Mouse (Mus musculus) liver, embryonic 16.5 days (tissue): Measurements from ENCODE around the gene Sorcs2. TPM values are rescaled to one million over a fixed set of nuclear protein-coding genes. Genes with fewer than 3 reads are reported as not detected.

Experiments
- ATAC-seq: fragments of 200-750 bp; cut with Nextera tagmentation; 2 replicates; pipeline ENCODE4 v1.8.0; 2017; ENCODE audit warnings: low read depth, mild to moderate bottlenecking, moderate number of reproducible peaks, moderate library complexity
- H3K27ac ChIP-seq: fragments of 300-500 bp; sonication (generic); 2 replicates; pipeline ENCODE4 v1.5.1; 2014; ENCODE audit warnings: mild to moderate bottlenecking, low read length
- H3K27me3 ChIP-seq: fragments of 300-500 bp; sonication (generic); 2 replicates; pipeline ENCODE4 v1.6.1; 2014; ENCODE audit warnings: low read depth, low read length, mixed read lengths; ENCODE audit not compliant: control insufficient read depth, insufficient read depth
- H3K36me3 ChIP-seq: fragments of 300-500 bp; sonication (generic); 2 replicates; pipeline ENCODE4 v1.6.1; 2014; ENCODE audit warnings: mild to moderate bottlenecking; ENCODE audit not compliant: control insufficient read depth, insufficient read depth
- H3K4me1 ChIP-seq: fragments of 300-500 bp; sonication (generic); 2 replicates; pipeline ENCODE4 v1.6.1; 2014; ENCODE audit warnings: low read depth, low read length, mixed read lengths; ENCODE audit not compliant: control insufficient read depth
- H3K4me2 ChIP-seq: fragments of 300-500 bp; sonication (generic); 2 replicates; pipeline ENCODE4 v1.6.1; 2014; ENCODE audit warnings: low read depth, low read length, mixed read lengths
- H3K4me3 ChIP-seq: fragments of 300-500 bp; sonication (generic); 2 replicates; pipeline ENCODE4 v1.5.1; 2014; ENCODE audit warnings: low read depth, mild to moderate bottlenecking, low read length
- H3K9ac ChIP-seq: fragments of 300-500 bp; sonication (generic); 2 replicates; pipeline ENCODE4 v1.6.1; 2014; ENCODE audit warnings: low read depth, low read length
- H3K9me3 ChIP-seq: fragments of 300-500 bp; sonication (generic); replicated peaks from 2 replicates; pipeline ENCODE4 v1.6.1; 2016; ENCODE audit warnings: low read length; ENCODE audit not compliant: control insufficient read depth
- WGBS: fragments of 180-500 bp; shearing (Covaris S2); extraction: QIAGEN DNeasy Blood & Tissue Kit; methylation state at CpG from one replicate; pipeline ENCODE4 v1.1.7; 2014; ENCODE audit not compliant: insufficient replicate concordance; 5-methylcytosine and 5-hydroxymethylcytosine counted together
- polyA plus RNA-seq: library from polyadenylated mRNA; unstranded; fragments of >200 nt; fragmentation: Nextera tagmentation; extraction: Ambion mirVana; gene quantifications from 2 replicates; pipeline ENCODE4 v1.2.1, GENCODE M21; 2015

Gene Sorcs2
- polyA plus RNA-seq, result 0.76 and 0.99 TPM in 2 replicates

DNA sequence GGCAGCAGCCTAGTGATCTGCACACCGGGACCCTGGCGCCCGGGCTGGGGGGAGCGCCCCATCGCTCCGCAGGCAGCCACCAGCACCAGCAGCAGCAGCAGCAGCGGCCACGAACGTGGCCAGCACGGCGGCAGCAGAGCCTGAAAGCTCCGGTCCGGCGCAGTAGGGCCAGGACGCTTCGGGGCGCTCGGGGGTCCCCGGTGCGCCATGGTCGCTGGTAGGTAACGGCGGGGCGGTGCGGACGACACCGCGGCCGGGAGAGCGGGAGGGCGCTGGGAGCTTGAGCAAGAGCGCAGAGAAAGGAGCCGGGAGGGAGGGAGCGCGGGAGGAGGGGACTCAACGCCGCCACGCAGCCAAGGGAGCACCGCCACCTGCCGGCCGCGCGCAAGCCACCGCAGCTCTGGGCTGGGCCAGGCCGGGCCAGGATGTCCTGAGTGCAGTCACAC lies at the start of gene Sorcs2:
TSS of gene Sorcs2 (minus strand) at position 303 of the 446 bp plus-strand sequence.
- no peak within 1 kb of the TSS for H3K27ac ChIP-seq
- peak within 1 kb of the TSS; percentile 36; the same call in 1 of the 2 replicates for H3K9ac ChIP-seq
- H3K4me2 ChIP-seq, result peak within 1 kb of the TSS; percentile 71
- under 1% methylated on average over 42 of the region's 45 CpGs for WGBS
- H3K4me3 ChIP-seq, result peak within 1 kb of the TSS; percentile 57
- H3K9me3 ChIP-seq, result no peaks in the 10 kb centered on the region
- no peaks in the 10 kb centered on the region for H3K4me1 ChIP-seq
- no peaks in the 10 kb centered on the region for H3K36me3 ChIP-seq
- peaks cover 17% of the 10 kb centered on the region for H3K27me3 ChIP-seq
- peak; percentile 53 for ATAC-seq

- WGBS, result 28% methylated on average over 9 of the region's 9 CpGs
- H3K27me3 ChIP-seq, result no peaks in the 10 kb centered on the region; the same call in 1 of the 2 replicates
- H3K4me2 ChIP-seq, result no peak overlapping the region
- H3K27ac ChIP-seq, result no peak overlapping the region
- no peak overlapping the region for H3K4me3 ChIP-seq
- no peak for ATAC-seq
- no peaks in the 10 kb centered on the region for H3K36me3 ChIP-seq
- H3K4me1 ChIP-seq, result no peaks in the 10 kb centered on the region; the same call in 1 of the 2 replicates
- no peak overlapping the region for H3K9ac ChIP-seq
- H3K9me3 ChIP-seq, result no peaks in the 10 kb centered on the region
Observed at GRCm38 (mm10) chr5:36446166-36446890, 48.4 kb upstream of the Sorcs2 start.

- Histone ChIP-seq H3K27ac (no peak overlapping the region), H3K4me3 (no peak overlapping the region), H3K9me3 (no peaks in the 10 kb centered on the region), H3K36me3 (no peaks in the 10 kb centered on the region), H3K4me2 (no peak overlapping the region), H3K9ac (no peak overlapping the region), H3K4me1 (no peaks in the 10 kb centered on the region), H3K27me3 (no peaks in the 10 kb centered on the region; the same call in 1 of the 2 replicates)
- WGBS, result 23% methylated on average over 8 of the region's 8 CpGs
- ATAC-seq, result no peak
Observed at GRCm38 (mm10) chr5:36445028-36445427, 47.1 kb upstream of the Sorcs2 start.

GRCm38 (mm10) chr5:36444611-36445010 lies 46.7 kb upstream of the Sorcs2 start:
- Histone ChIP-seq H3K27ac (no peak overlapping the region), H3K36me3 (no peaks in the 10 kb centered on the region), H3K4me3 (no peak overlapping the region), H3K4me1 (no peaks in the 10 kb centered on the region), H3K9me3 (no peaks in the 10 kb centered on the region), H3K4me2 (no peak overlapping the region), H3K27me3 (no peaks in the 10 kb centered on the region; the same call in 1 of the 2 replicates), H3K9ac (no peak overlapping the region)
- 43% methylated on average over 4 of the region's 4 CpGs for WGBS
- ATAC-seq, result no peak

DNA sequence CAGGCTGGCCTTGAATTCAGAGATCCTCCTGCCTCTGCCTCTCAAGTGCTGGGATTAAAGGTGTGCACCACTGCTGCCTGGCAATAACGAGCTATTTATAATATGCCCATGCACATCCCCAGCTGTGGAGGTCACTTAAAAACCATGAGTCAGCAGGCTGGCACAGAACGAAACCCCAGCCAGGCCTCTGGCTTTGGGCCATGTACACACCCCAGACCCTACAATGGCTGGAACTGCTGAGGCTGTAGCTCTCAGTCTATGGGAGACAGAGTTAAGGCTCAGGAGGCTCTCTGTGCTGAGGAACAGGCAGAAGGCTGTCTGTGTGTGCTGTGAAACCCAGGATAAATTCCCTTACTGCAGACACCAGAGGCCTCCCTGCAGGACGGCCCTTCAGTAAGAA lies 42.8 kb upstream of the Sorcs2 start:
- no peak for ATAC-seq
- Histone ChIP-seq H3K27ac (no peak overlapping the region), H3K27me3 (no peaks in the 10 kb centered on the region; the same call in 1 of the 2 replicates), H3K9ac (no peak overlapping the region), H3K4me2 (no peak overlapping the region), H3K4me3 (no peak overlapping the region), H3K4me1 (no peaks in the 10 kb centered on the region), H3K9me3 (no peaks in the 10 kb centered on the region), H3K36me3 (no peaks in the 10 kb centered on the region)
- 44% methylated on average over 3 of the region's 3 CpGs for WGBS

DNA sequence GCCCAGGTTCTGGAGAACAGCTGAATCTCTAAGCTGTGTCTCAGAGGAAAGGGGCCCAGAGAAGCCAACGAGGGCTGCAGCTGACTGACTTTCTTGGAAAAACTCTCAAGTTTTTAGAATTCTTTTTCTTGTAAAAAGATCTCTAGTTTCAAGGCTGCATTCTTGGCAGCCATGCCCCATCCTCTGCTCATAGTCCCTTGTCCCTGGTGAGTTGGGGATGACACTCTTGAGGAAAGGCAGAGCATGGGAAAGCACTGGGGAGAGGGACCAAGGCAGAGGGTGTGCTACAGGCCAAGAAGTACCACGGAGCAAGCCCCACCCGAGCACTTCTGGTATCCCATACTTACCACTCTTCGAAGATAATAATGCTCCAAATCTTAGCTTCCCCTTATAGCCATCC lies 38.9 kb upstream of the Sorcs2 start:
- H3K4me1 ChIP-seq, result no peaks in the 10 kb centered on the region
- no peak for ATAC-seq
- H3K4me3 ChIP-seq, result no peak overlapping the region
- no peak overlapping the region for H3K4me2 ChIP-seq
- no peak overlapping the region for H3K9ac ChIP-seq
- 43% methylated on average over 4 of the region's 4 CpGs for WGBS
- H3K27ac ChIP-seq, result no peak overlapping the region
- no peaks in the 10 kb centered on the region for H3K36me3 ChIP-seq
- no peaks in the 10 kb centered on the region for H3K27me3 ChIP-seq
- no peaks in the 10 kb centered on the region for H3K9me3 ChIP-seq

- WGBS, result 58% methylated on average over 9 of the region's 9 CpGs
- no peak overlapping the region for H3K27ac ChIP-seq
Observed at GRCm38 (mm10) chr5:36434398-36434967, 36.5 kb upstream of the Sorcs2 start.

DNA sequence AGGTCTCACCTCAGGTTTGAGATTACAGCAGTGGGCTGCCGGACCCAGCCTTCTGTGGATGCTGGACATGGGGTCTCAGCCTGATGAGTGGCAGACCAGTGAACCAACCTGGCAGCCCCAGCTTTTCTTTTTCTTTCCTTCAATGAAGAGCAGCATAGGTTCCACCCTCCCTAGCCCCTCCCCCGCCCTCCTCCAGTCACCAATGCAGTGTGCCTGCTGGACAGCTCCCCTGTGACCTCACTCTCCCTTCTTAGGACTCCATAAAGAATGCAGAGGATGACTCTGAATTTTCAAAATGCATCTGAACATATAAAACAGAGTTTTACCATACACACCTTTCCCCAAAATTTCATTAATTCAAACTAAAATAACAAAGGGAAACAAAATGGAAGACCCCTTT lies 33.8 kb upstream of the Sorcs2 start:
- Histone ChIP-seq H3K4me2 (no peak overlapping the region), H3K27ac (no peak overlapping the region), H3K4me3 (no peak overlapping the region), H3K9me3 (no peaks in the 10 kb centered on the region), H3K9ac (no peak overlapping the region), H3K4me1 (no peaks in the 10 kb centered on the region), H3K27me3 (no peaks in the 10 kb centered on the region), H3K36me3 (no peaks in the 10 kb centered on the region)
- no peak for ATAC-seq
- WGBS, result 43% methylated on average over 2 of the region's 2 CpGs

More at GRCm38 (mm10) chr5:36434398-36434967, 36.5 kb upstream of the Sorcs2 start:
- Histone ChIP-seq H3K9ac (no peak overlapping the region), H3K9me3 (no peaks in the 10 kb centered on the region), H3K4me3 (no peak overlapping the region), H3K4me2 (no peak overlapping the region), H3K27me3 (no peaks in the 10 kb centered on the region), H3K4me1 (no peaks in the 10 kb centered on the region), H3K36me3 (no peaks in the 10 kb centered on the region)
- no peak for ATAC-seq

- Histone ChIP-seq H3K9ac (no peak overlapping the region), H3K4me1 (no peaks in the 10 kb centered on the region), H3K9me3 (no peaks in the 10 kb centered on the region), H3K36me3 (no peaks in the 10 kb centered on the region), H3K4me3 (no peak overlapping the region), H3K27me3 (no peaks in the 10 kb centered on the region), H3K4me2 (no peak overlapping the region), H3K27ac (no peak overlapping the region)
- 71% methylated on average over 3 of the region's 3 CpGs for WGBS
- ATAC-seq, result no peak
Observed at GRCm38 (mm10) chr5:36429551-36429950, 31.6 kb upstream of the Sorcs2 start.
